Mouse (Mus musculus): Measurements from ENCODE around the gene Sdk2.

DNA sequence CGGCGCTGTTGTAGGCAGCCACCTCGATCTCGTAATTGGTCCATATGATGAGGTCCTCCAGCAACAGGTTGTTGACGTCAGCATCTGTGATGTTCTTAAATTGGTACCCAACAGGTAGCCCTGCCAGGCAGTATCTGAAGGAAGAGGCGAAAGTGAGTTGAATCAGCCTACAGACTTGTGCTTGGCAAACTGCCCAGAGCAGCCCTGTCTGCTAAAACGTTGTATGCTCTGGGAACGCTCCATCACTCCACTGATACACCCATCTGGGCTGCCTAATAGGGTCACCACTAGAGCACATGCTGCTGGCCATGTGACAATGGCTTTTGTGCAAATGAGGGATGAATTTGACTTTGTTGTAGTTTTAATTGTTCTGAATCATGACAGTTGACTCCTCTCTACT, 215.1 kb downstream of the Sdk2 start:
- no peak for TF ChIP-seq CTCF (IDR thresholded peaks at IDR 0.05; ENCODE audit: insufficient read depth, low read length)
- TF ChIP-seq POLR2A (IDR thresholded peaks at IDR 0.05; ENCODE audit: borderline replicate concordance, extremely low read depth, low read depth, low read length), result no peak

Data from lung, adult 2 months (tissue).